ENCODE assay signal across 20 mouse cellular contexts in the genomic region with DNA sequence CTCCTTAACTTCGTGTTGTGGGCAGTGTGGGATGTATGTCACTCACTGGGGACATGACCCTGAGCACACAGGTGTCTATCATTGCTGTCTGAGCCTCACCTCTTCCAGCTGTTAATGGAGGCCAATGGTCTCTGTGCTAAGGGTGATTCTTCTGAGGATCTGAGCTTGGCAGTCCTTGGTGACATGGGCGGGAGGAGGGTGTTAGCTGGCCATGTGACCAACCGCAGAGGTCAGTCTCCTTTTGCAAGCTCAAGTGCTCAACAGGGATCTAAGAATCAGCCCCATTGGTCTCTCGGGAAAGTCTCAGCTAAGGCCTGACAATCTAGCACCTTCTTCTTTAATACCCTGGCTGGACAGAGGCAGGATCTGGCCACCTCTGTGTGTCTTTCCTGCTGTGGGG. TPM values are rescaled to one million over a fixed set of nuclear protein-coding genes. Genes with fewer than 3 reads are reported as not detected.
DNase-seq lines count a peak whose midpoint lies in the region; TF ChIP-seq lines count a peak whose summit lies in the region.
"Had no signal": no experiment of that assay in that cellular context is flagged by ENCODE, and none has a peak within 500 bp of the region (broad histone marks: within the 10 kb centered on the region; RNA-seq: fewer than 3 reads in every experiment).

No protein-coding gene starts in this region.

- H3K36me3 ChIP-seq in CH12.LX (replicated peaks in 1 of 2; ENCODE audit: control insufficient read depth in 1 of 2, insufficient read depth in 1 of 2, low read length in 1 of 2): peaks cover 36 to 68% of the 10 kb centered on the region in 2 experiments
- no peaks in the 10 kb centered on the region for H3K36me3 ChIP-seq in limb, embryonic 10.5 days
- H3K36me3 ChIP-seq: forebrain, embryonic 15.5 days; midbrain, embryonic 15.5 days; neural tube, embryonic 15.5 days had no signal

- no peak for TF ChIP-seq POLR2A in lung, adult 2 months (IDR thresholded peaks at IDR 0.05; ENCODE audit: borderline replicate concordance, extremely low read depth, low read depth, low read length)
- TF ChIP-seq POLR2A in CH12.LX (IDR thresholded peaks at IDR 0.05; ENCODE audit: low read depth, low read length): no peak; the same call in 1 of the 2 replicates

- H3K27me3 ChIP-seq in CH12.LX (replicated peaks): no peaks in the 10 kb centered on the region
- peaks cover 13% of the 10 kb centered on the region; the same call in 1 of the 2 replicates for H3K27me3 ChIP-seq in limb, embryonic 10.5 days (ENCODE audit: low read depth, poor library complexity, severe bottlenecking)
- H3K27me3 ChIP-seq: forebrain, embryonic 15.5 days; midbrain, embryonic 15.5 days; neural tube, embryonic 15.5 days had no signal

- no peaks in the 10 kb centered on the region; the same call in 1 of the 2 replicates for H3K4me1 ChIP-seq in lung, adult 2 months (ENCODE audit: control insufficient read depth, insufficient read depth, low read length)
- peaks cover 27 to 66% of the 10 kb centered on the region in 2 experiments for H3K4me1 ChIP-seq in CH12.LX (ENCODE audit: control insufficient read depth in 1 of 2, insufficient read depth in 2 of 2)
- H3K4me1 ChIP-seq in limb, embryonic 10.5 days: peaks cover 64% of the 10 kb centered on the region

- no peaks in the 10 kb centered on the region for H3K9me3 ChIP-seq in CH12.LX (replicated peaks; ENCODE audit: low read length)
- no peaks in the 10 kb centered on the region for H3K9me3 ChIP-seq in limb, embryonic 10.5 days (replicated peaks)
- H3K9me3 ChIP-seq: forebrain, embryonic 15.5 days; midbrain, embryonic 15.5 days; neural tube, embryonic 15.5 days had no signal

- dilution Hi-C loops in CH12.LX (cut with MboI; ENCODE audit: extremely low pct_ligation_motif_present, extremely low pct_unique_long_range_greater_than_20kb, low sequenced_read_pairs): no loop called here

- in situ Hi-C loops in CH12.LX (cut with MboI; ENCODE audit: low pct_ligation_motif_present, low pct_unique_long_range_greater_than_20kb, low sequenced_read_pairs): no loop called here

- H3K79me2 ChIP-seq in CH12.LX (replicated peaks; ENCODE audit: control insufficient read depth, extremely low read depth, insufficient read depth, poor library complexity, severe bottlenecking): peaks cover 95% of the 10 kb centered on the region

- peak; percentile 47 for DNase-seq in adrenal gland, postnatal 10 days
- no peak for DNase-seq in adrenal gland, adult 8-10 months
- DNase-seq in lung, adult 18-20 months: peak; percentile 28 to 38
- no peak for DNase-seq in lung, adult 2 months
- DNase-seq in CH12.LX (ENCODE audit: extremely low read depth): no peak
- DNase-seq in limb, embryonic 10.5 days (ENCODE audit: low spot score): no peak
- no peak for DNase-seq in layer of hippocampus, adult 9-11 months
- DNase-seq in testis, postnatal 14 days (ENCODE audit: low spot score): no peak
- DNase-seq: gastrocnemius, postnatal 36 days; kidney, adult 2 months; kidney, postnatal 25 days; liver; lung, embryonic 14.5 days; right cerebral cortex, postnatal 25 days; thymus, postnatal 25 days had no signal

- WGBS in lung, adult 2 months: 49% methylated on average over 4 of the region's 4 CpGs
- WGBS in limb, embryonic 10.5 days: 66% methylated on average over 4 of the region's 4 CpGs

- no peak overlapping the region for H3K4me3 ChIP-seq in lung, adult 2 months (replicated peaks; ENCODE audit: extremely low read depth, low read depth, low read length)
- peak overlapping the region; percentile 35 to 75 (median 68) for H3K4me3 ChIP-seq in CH12.LX (replicated peaks in 1 of 3; ENCODE audit: low read depth in 2 of 3, low read length in 2 of 3, poor library complexity in 1 of 3)
- H3K4me3 ChIP-seq in limb, embryonic 10.5 days: no peak overlapping the region
- H3K4me3 ChIP-seq: forebrain, embryonic 15.5 days; midbrain, embryonic 15.5 days; neural tube, embryonic 15.5 days had no signal

- peak overlapping the region; percentile 85 for H3K4me2 ChIP-seq in CH12.LX (ENCODE audit: insufficient read depth, low read depth, poor library complexity, severe bottlenecking)
- H3K4me2 ChIP-seq: forebrain, embryonic 15.5 days; lung, embryonic 14.5 days; midbrain, embryonic 15.5 days; neural tube, embryonic 15.5 days had no signal

- H3K9ac ChIP-seq in CH12.LX (ENCODE audit: insufficient read depth, low read depth): peak overlapping the region; percentile 98
- H3K9ac ChIP-seq: forebrain, embryonic 15.5 days; lung, embryonic 14.5 days; midbrain, embryonic 15.5 days; neural tube, embryonic 15.5 days had no signal

- TF ChIP-seq CTCF in lung, adult 2 months (IDR thresholded peaks at IDR 0.05; ENCODE audit: insufficient read depth, low read length): no peak
- no peak for TF ChIP-seq CTCF in CH12.LX (conservative IDR thresholded peaks at IDR 0.05 in 1 of 2, IDR thresholded peaks at IDR 0.05 in 1 of 2; ENCODE audit: low read depth in 2 of 2, low read length in 2 of 2)

- no peak for TF ChIP-seq EP300 in CH12.LX (IDR thresholded peaks at IDR 0.05; ENCODE audit: low read length)

- TF ChIP-seq RAD21 in CH12.LX (IDR thresholded peaks at IDR 0.05; ENCODE audit: low read depth, low read length): no peak

- H3K27ac ChIP-seq in CH12.LX (ENCODE audit: insufficient read depth, low read depth): peak overlapping the region; percentile 61
- H3K27ac ChIP-seq in limb, embryonic 10.5 days: peak overlapping the region; percentile 7; the same call in 1 of the 2 replicates
- H3K27ac ChIP-seq: forebrain, embryonic 15.5 days; midbrain, embryonic 15.5 days; neural tube, embryonic 15.5 days had no signal

TF ChIP-seq in CH12.LX, 34 proteins besides CTCF, POLR2A, EP300 and RAD21:
- TF ChIP-seq MAFK (IDR thresholded peaks at IDR 0.05; ENCODE audit: insufficient replicate concordance, low read length) (no peak), CHD1 (IDR thresholded peaks at IDR 0.05; ENCODE audit: low read depth, low read length) (no peak), USF2 (conservative IDR thresholded peaks at IDR 0.05; ENCODE audit: low read depth, low read length) (no peak; the same call in 1 of the 2 replicates), CHD2 (IDR thresholded peaks at IDR 0.05; ENCODE audit: low read length) (no peak), BHLHE40 (IDR thresholded peaks at IDR 0.05; ENCODE audit: low read depth, low read length) (no peak), MXI1 (IDR thresholded peaks at IDR 0.05; ENCODE audit: low read depth, low read length) (peak; percentile 54; the same call in 1 of the 2 replicates), SMC3 (IDR thresholded peaks at IDR 0.05; ENCODE audit: low read depth, low read length) (no peak), MEF2A (IDR thresholded peaks at IDR 0.05; ENCODE audit: borderline replicate concordance, low read depth, low read length) (no peak), KAT2A (IDR thresholded peaks at IDR 0.05; ENCODE audit: insufficient replicate concordance, low read length) (no peak), USF1 (IDR thresholded peaks at IDR 0.05; ENCODE audit: low read depth, low read length) (peak; percentile 60), HCFC1 (IDR thresholded peaks at IDR 0.05; ENCODE audit: low read depth, low read length) (no peak), MYC (IDR thresholded peaks at IDR 0.05; ENCODE audit: low read depth, low read length) (no peak), E2F4 (IDR thresholded peaks at IDR 0.05; ENCODE audit: insufficient replicate concordance, low read depth, low read length) (no peak), SIN3A (IDR thresholded peaks at IDR 0.05; ENCODE audit: low read length) (0 out of 2 replicates have a peak, but pooled peaks have one; percentile 60), ELF1 (IDR thresholded peaks at IDR 0.05; ENCODE audit: low read depth, low read length) (no peak), ETS1 (conservative IDR thresholded peaks at IDR 0.05; ENCODE audit: low read depth, low read length) (no peak), NRF1 (IDR thresholded peaks at IDR 0.05; ENCODE audit: low read depth, low read length) (no peak), GABPA (IDR thresholded peaks at IDR 0.05; ENCODE audit: insufficient replicate concordance, low read depth, low read length) (no peak), JUND (conservative IDR thresholded peaks at IDR 0.05; ENCODE audit: low read depth, low read length) (no peak), ZNF384 (IDR thresholded peaks at IDR 0.05; ENCODE audit: low read depth, low read length) (no peak), RCOR1 (conservative IDR thresholded peaks at IDR 0.05; ENCODE audit: low read depth, low read length) (no peak), ZC3H11A (IDR thresholded peaks at IDR 0.05; ENCODE audit: low read depth, low read length) (no peak), TCF12 (IDR thresholded peaks at IDR 0.05; ENCODE audit: low read depth, low read length) (0 out of 2 replicates have a peak, but pooled peaks have one; percentile 3), MAZ (IDR thresholded peaks at IDR 0.05; ENCODE audit: low read depth, low read length) (no peak), JUN (IDR thresholded peaks at IDR 0.05; ENCODE audit: insufficient read depth, low read depth, low read length) (no peak), NELFE (IDR thresholded peaks at IDR 0.05; ENCODE audit: low read depth, low read length) (no peak), ZKSCAN1 (IDR thresholded peaks at IDR 0.05; ENCODE audit: borderline replicate concordance, low read depth, low read length) (no peak), ZMIZ1 (IDR thresholded peaks at IDR 0.05; ENCODE audit: low read depth, low read length) (0 out of 2 replicates have a peak, but pooled peaks have one; percentile 42)

RNA-seq across cellular contexts. Expression of a gene that starts 4.6 kb away (rescaled TPM):
- 10 to 100 TPM; 24.6 to 30.4 TPM for total RNA-seq in adrenal gland, postnatal 10 days (2021)
- total RNA-seq in adrenal gland, adult 8-10 months (2022): 10 to 100 TPM; 21.1 to 57.8 (median 37.6) TPM
- 258 and 317 TPM in 2 replicates for polyA plus RNA-seq in lung, adult 2 months (2012; rRNA removed)
- total RNA-seq in CH12.LX (2012; rRNA removed): 182 and 225 TPM in 2 replicates
- 32.3 and 41.1 TPM in 2 replicates for total RNA-seq in CH12.LX (2014; rRNA removed)
- 486 and 594 TPM in 2 replicates for polyA plus RNA-seq in CH12.LX (2012; ENCODE audit: insufficient read length, low read depth)
- 10.5 and 15.4 TPM in 2 replicates for polyA plus RNA-seq in limb, embryonic 10.5 days (2016; fragmentation: Nextera tagmentation; extraction: Ambion mirVana)

RNA-seq across cellular contexts. Expression of a gene that starts 26.6 kb away (rescaled TPM):
- total RNA-seq in adrenal gland, postnatal 10 days (2021): not detected
- total RNA-seq in adrenal gland, adult 8-10 months (2022): not detected
- polyA plus RNA-seq in lung, adult 2 months (2012; rRNA removed): 0.14 TPM in 1 of 2 replicates, not detected in the other
- total RNA-seq in CH12.LX (2012; rRNA removed): 1.8 and 3.5 TPM in 2 replicates
- total RNA-seq in CH12.LX (2014; rRNA removed): 0.30 and 0.52 TPM in 2 replicates
- 0.37 and 0.76 TPM in 2 replicates for polyA plus RNA-seq in CH12.LX (2012; ENCODE audit: insufficient read length, low read depth)
- 0.23 TPM in 1 of 2 replicates, not detected in the other for polyA plus RNA-seq in limb, embryonic 10.5 days (2016; fragmentation: Nextera tagmentation; extraction: Ambion mirVana)
- total RNA-seq: gastrocnemius, postnatal 36 days; megakaryocyte-erythroid progenitor cell, adult 5-6 weeks had no signal
- polyA plus RNA-seq: forebrain, embryonic 15.5 days; hindbrain, embryonic 11.5 days; lung, embryonic 14.5 days had no signal

Comparison
In these comparisons a context has a peak if more than half of its experiments do, and no peak if none do; other contexts are left out.
1. DNase-seq: peak in adrenal gland, postnatal 10 days (single experiment) and lung, adult 18-20 months (2 of 2); none in adrenal gland, adult 8-10 months (single experiment), lung, adult 2 months (single experiment), CH12.LX (single experiment), limb, embryonic 10.5 days (single experiment), layer of hippocampus, adult 9-11 months (single experiment) and testis, postnatal 14 days (single experiment).
2. H3K4me3 ChIP-seq: peak in CH12.LX (3 of 3); none in lung, adult 2 months (single experiment) and limb, embryonic 10.5 days (single experiment).